Mouse (Mus musculus) embryo, embryonic 11.5 days (tissue): Measurements from ENCODE around the gene Cdh1.
A peak's percentile ranks its signal among the peaks of the same experiment; 100 is the strongest.

Experiments
- DNase-seq: peaks from one replicate; pipeline ENCODE4 v3.0.0-alpha.2; 2012; ENCODE audit warnings: low read depth, low spot score

Gene Cdh1

DNA sequence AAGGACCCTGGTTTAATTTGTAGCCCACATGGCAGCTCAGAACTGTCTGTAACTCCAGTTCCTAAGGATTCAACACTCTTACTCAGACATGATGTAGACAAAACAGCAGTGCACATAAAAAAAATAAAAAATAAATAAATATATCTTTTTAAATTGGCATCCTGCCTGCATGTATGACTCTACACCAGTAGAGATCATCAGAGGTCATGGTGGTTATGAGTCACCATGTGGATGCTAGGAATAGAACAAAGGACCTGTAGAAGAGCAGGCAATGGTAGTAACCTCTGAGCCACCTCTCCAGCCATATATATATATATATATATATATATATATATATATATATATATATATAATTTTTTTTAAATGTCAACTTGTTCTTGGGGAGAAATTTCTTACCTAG is 52.9 kb downstream of the Cdh1 start:
- no peak for DNase-seq

DNA sequence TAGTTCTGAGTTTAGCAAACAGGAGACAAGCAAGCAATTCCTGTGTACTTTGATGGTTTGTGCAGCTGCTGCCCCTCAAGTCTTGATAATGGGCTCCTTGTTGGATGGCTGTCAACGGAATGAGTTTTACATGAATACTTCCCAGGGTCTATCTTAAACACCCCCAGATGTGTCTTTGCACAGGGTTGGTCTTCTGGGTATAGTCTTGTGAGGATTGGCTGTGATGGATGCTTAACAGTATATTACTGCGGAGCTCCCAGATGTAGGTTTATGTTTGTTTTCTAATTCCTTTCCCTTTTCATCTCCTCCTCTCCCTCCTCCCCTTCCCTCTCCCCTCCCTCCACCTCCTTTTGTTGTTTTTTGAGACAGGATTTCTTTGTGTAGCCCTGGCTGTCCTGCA is 69.6 kb downstream of the Cdh1 start:
- no peak for DNase-seq

DNA sequence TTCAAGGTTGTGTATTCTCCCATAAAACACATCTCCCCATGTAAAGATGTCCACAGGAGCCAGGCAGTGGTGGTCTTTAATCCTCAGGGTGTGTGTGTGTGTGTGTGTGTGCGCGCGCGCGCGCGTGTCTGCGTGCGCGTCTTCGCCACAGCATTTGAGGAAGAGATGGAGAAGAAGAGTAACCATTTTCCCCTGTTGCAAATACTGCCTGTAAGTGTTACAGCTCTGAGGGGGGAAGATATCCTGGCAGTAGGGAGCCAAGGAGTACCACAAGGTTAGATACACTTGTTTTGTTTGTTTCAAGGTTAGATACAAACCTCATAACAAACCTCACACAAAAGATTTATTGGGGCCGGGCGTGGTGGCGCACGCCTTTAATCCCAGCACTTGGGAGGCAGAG is 71.2 kb downstream of the Cdh1 start:
- DNase-seq: no peak

DNA sequence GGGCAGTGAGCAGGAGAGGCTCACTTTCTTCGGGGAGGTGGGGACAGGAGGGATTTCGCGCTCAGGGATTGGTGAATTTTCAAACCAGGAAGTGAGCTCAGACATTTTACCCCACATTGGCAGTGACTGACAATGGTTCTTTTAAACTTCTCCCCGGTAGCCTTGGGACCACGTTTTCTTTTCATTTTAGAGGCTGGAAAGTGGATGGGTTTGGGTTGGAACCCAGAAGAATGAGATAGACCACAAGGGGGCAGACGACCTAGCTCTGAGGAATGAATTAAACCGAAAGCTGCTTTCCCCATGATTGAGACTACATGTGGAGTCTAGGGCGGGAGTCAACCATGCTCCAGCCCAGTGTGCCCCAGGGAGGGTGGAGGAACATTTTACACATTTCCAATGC is 71.7 kb downstream of the Cdh1 start:
- no peak for DNase-seq

DNA sequence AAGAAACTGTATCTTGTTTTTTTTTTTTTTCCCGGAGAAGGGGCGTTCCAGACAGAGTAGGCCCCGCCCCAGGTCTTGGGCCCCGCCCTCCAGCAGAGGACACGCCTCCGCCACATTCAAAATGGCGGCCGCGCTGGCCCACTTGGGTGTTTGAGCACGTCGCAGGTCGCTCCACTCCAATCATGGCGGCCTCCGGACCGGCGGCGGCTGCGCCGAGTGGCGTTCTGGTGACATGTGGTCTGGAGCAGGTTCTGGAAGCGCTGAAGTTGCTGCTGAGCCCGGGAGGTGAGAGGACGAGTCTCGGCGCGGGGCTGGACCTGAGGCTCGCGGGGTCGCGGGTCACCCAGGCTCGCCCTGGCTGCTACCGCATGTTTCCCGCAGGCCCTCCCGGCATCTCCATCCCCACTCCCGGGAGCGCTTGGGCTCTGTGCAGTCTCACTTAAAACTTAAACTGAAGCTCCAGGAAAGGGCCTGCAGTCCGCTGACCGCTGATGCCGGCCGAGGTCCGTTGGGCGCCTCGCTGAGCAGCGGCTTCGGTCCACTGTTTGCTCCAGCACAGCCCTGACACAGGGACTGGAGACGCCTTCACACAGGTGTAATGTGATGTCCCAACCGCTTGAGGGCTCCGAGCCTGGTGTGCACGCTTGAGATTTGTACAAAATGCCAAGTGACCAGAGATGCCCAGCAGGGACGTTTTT is 80.0 kb downstream of the Cdh1 start, which contains the start of gene Tango6:
TSS of gene Tango6 (plus strand) at position 98 of the 698 bp plus-strand sequence.
- DNase-seq: peak; percentile 82

DNA sequence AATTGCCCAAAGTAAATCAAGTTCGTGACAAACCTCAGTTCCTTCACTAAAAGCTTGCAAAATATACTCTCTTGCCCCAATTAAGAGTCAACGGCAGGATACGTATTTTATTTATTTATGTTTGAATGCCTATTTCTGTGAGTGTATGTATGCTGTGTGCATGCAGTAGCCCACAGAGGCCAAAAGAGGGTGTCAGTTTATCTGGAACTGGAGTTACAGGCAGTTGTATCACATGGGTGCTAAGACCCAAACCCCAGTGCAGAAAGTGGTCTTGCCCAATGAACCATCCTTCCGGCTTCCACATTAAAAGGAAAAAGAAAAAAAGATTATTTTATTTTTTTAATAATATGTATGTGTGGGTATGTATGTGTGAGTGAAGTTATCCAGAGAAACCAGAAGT is 81.2 kb downstream of the Cdh1 start:
- no peak for DNase-seq

DNA sequence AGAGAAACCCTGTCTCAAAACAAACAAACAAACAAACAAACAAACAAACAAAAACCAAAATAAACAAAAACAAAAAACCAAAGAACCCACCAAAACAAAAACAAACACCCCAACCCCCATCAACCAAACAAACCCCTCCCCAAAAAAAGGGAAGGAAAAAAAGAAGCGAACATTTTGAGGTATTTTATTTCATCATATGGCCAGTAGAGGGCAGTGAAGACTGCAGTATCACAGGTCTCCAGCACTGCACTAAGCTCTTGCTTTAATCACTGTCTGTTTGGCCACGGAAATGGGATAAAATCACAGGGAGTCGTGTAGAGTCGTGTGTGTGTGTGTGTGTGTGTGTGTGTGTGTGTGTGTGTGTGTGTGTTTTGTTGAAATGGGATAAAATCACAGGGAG is 84.3 kb downstream of the Cdh1 start:
- DNase-seq: peak; percentile 47

DNA sequence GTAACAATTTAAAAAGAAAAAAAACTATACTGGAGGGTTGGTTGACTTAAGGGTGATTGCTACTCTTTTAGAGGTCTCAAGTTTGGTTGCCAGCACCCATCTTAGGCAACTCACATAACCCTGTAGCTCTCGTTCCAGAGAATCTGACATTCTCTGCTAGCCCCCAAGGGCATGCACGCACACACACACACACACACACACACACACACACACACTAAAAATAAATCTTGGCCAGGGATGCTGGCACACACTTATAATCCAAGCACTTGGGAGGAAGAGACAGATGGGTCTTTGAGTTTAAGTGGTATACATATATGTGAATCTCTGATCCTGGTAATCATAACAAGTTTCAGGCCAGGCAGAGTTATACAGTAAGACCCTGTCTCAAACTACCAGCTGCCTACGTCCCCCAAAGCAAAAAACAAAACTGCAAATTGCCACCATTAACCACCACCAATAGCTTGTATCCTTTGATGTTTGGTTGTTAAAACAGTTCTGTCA is 94.6 kb downstream of the Cdh1 start:
- no peak for DNase-seq

DNA sequence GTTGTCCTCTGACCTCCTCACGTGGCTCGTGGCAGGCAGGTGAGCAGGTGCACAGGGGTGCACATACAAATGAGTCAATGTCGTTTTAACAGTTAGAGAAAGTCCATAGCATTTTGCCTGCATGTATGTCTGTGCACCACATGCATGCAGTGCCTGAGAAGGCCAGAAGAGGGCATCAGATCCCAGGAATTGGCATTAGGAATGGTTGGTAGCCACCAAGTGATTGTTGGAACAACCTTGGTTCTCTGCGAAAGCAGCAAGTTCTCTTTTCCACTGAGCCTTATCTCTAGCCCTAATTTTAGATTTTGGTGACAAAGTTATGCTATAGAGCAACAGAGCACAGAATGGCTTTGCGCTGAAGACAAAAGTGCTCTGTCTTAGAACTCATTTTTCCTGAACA is 96.4 kb downstream of the Cdh1 start:
- DNase-seq: peak; percentile 44

DNA sequence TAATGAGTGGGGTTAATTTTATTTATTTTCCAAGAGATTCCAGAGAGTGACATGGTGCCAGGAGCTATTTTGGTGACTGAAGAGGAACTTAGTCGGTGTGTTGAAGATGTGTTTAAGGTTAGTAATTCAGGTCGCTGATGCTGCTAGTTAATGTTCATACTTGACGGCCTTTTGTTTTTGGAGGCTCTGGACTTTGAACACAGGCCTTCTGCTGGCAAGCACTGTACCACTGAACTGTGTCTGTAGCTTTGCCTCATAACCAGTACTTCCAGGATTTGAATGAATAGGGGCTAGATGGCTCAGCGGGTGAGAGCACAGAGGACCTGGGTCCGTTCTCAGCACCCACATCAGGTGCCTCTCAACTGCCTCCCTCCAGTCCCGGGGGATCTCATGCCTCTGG is 97.0 kb downstream of the Cdh1 start:
- no peak for DNase-seq

DNA sequence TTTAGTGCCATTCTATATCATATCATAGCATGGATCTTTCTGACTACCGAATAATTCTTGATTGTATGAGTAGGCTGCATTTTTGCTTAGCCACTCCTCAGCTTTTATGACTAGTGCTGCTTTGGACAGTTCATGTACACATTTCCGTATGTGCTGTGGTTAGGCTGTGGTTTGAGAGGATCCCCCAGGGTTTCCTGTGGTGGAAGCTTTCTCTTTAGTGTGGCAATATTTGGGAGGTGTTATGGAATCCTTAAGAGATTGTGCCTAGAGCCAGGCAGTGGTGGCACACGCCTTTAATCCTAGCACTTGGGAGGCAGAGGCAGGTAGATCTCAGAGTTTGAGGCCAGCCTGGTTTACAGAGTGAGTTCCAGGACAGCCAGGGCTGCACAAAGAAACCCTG is 98.2 kb downstream of the Cdh1 start:
- no peak for DNase-seq

DNA sequence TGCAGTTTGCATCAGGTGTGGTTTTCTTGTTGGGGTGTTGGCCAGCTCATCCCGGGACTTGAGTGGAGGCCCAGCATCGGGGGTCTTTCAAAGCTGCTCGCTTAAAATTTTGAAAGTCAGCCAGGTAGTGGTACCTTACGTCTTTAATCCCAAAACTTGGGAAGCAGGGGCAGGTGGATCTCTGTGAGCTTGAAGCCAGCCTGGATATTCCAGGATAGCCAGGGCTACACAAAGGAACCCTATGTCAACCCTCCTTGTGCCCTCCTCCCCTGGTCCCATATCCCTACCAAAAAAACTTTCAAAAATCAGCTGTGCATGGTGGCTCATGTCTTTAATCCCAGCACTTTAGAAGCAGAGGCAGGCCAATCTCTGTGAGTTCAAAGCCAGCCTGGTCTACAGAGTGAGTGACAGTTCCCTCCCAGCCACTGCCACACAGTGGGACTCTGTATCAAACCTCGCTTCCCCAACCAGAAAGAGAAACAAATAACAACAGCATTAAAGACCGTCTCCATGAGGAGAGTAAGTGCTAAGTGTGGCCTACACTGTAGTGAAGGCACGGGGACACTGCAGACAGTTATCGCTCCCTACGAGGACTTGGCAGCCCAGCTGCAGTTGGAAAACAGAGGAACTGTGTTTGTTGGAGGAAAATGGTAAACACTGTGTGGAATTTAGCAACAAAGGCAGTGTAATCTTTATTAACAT is 101.2 kb downstream of the Cdh1 start:
- no peak for DNase-seq

DNA sequence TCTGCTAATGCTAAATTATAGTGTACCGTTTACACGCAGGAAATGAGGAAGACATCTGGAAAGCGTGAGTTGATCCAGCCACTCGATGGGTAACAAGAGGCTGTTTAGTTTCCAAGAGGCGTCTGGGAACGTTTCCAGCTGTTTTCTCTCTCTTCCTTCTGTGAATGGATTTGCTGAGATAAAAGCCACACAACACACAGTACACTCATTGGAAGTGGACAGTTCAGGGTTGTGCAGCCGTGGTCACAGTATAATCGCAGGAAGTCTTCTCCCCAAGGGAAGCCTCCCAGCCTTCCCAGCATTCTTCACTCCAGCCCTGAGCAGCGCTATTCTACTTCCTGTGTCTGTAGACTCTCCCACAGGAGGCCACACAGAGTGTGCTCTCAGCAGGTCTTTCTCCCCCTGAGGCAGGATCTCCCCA is 101.8 kb downstream of the Cdh1 start:
- no peak for DNase-seq

DNA sequence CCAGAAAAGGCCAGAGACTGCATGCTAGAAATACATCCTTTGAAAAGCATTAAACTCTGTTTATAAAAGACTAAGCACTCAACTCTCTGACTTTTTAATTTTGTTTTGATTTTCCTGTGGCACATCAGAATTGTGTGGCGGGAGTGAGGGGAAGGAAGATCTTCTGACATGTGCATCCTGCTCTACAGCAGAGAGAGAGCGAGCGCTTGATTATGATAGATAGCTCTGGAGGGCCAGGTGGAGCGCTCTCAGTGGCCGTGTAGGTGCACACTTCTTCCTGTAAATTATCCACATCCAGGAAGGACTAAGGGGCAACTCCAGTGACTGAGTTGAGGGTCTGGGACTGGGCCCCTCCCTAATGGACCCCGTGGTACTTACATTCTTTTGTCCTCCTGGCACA is 103.0 kb downstream of the Cdh1 start:
- DNase-seq: no peak

DNA sequence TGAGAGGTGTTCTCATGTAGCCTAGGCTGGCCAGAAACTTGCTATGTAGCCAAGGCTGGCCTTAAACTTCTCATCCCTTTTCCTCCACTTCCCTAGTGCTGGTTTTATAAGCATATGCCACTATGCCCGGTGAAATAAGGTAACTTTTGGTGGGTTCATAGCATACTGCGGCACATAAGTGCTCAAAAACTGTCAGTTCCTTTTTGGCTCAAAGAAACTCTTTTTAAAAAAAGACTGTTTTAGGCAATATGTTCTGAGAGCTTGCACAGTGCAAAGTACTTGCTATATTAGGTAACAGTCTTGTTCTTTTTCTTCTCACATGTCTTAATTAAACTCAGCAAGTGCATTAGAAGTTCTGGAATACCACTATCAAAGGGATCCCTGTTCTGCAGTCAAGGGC is 106.9 kb downstream of the Cdh1 start:
- DNase-seq: no peak

DNA sequence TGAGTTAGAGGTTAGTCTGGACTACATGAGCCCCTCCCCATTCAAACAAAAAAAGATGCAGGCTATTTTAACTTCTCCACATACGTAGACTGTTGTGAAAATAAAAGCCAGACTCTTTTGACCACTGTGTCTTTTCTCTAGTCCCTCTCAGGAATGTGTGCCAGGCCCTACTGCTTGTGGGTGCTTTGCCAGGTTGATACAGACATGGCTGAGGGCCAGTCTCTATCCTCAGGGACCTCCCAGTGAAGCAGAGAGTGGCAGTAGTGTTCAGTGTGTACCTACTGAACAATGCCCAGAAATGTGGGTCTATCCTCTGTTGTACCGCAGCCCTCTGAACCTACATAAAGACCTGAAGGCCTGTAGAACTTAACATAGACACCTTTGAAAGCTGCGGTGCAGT is 109.3 kb downstream of the Cdh1 start:
- no peak for DNase-seq

DNA sequence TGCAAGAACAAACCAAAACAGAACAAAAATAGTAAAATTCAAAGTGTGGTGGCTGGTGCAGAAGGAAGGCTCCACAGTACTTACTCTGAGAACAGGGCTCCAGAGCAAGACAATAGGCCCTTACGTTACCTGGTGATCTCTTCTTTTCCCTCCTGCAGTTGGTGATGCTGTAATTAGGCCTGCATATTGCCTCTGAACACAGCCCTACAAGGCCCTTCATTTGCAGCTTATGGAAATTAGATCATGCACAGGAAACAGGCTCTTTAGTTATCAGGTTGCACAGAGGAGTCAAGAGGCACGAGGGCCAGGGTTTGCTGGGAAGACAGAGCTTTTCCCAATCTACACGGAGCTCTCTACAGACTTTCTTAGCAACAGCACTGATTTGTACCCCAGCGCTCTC is 111.1 kb downstream of the Cdh1 start:
- no peak for DNase-seq

DNA sequence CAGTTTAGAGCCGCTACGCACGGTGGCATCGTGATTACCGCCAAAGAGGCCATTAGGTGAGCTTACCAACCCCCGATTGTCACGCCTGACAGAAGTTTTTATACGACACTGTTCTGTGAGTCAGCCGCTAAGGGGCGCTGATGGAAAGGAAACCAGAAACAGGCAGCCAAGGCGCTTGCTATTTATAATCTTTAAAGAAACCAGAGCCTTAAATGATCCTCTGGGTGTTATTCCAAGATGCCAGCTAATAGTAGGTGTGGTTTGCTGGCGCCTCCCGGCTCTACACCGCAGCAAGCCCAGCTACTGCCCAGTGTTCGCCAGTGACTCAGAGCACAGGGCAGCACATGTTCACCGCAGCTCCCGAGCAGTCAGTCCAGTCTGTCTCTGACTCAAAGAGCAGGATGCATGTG is 114.9 kb downstream of the Cdh1 start:
- DNase-seq: peak; percentile 53
